ENCODE assay signal across 17 mouse cellular contexts in genomic region chr2:93677231-93677630, GRCm38 (mm10). TPM values are rescaled to one million over a fixed set of nuclear protein-coding genes. Genes with fewer than 3 reads are reported as not detected.
A peak's percentile ranks its signal among the peaks of the same experiment; 100 is the strongest.
DNase-seq lines count a peak whose midpoint lies in the region; ATAC-seq lines count a peak whose summit lies in the region.
"Had no signal": no experiment of that assay in that cellular context is flagged by ENCODE, and none has a peak within 500 bp of the region (broad histone marks: within the 10 kb centered on the region; RNA-seq: fewer than 3 reads in every experiment).

No protein-coding gene starts in this region.

- no peak overlapping the region for H3K9ac ChIP-seq in embryonic facial prominence, embryonic 13.5 days
- no peak overlapping the region for H3K9ac ChIP-seq in hindbrain, embryonic 13.5 days
- H3K9ac ChIP-seq in hindbrain, embryonic 12.5 days: no peak overlapping the region
- no peak overlapping the region for H3K9ac ChIP-seq in midbrain, embryonic 11.5 days (ENCODE audit: low read length)
- H3K9ac ChIP-seq: embryonic facial prominence, embryonic 15.5 days; heart, embryonic 12.5 days; intestine, embryonic 15.5 days had no signal

- ATAC-seq in embryonic facial prominence, embryonic 13.5 days (ENCODE audit: insufficient number of reproducible peaks, insufficient read depth, low FRiP score, low TSS enrichment, low read depth): no peak
- ATAC-seq in hindbrain, embryonic 13.5 days (ENCODE audit: low FRiP score): 0 out of 2 replicates have a peak, but pooled peaks have one; percentile 8
- ATAC-seq in hindbrain, embryonic 12.5 days (ENCODE audit: low FRiP score): no peak
- ATAC-seq in midbrain, embryonic 11.5 days (ENCODE audit: low FRiP score): no peak
- ATAC-seq: forebrain, embryonic 16.5 days; intestine, embryonic 15.5 days had no signal

- H3K4me2 ChIP-seq in embryonic facial prominence, embryonic 13.5 days: no peak overlapping the region
- no peak overlapping the region for H3K4me2 ChIP-seq in hindbrain, embryonic 13.5 days
- H3K4me2 ChIP-seq in hindbrain, embryonic 12.5 days (replicated peaks): no peak overlapping the region
- no peak overlapping the region for H3K4me2 ChIP-seq in midbrain, embryonic 11.5 days
- H3K4me2 ChIP-seq: embryonic facial prominence, embryonic 15.5 days; heart, embryonic 12.5 days; intestine, embryonic 15.5 days had no signal

- H3K27ac ChIP-seq in embryonic facial prominence, embryonic 13.5 days: 0 out of 2 replicates have a peak overlapping the region, but pooled peaks have one; percentile 73
- H3K27ac ChIP-seq in embryonic facial prominence, embryonic 10.5 days (replicated peaks): no peak overlapping the region
- H3K27ac ChIP-seq in hindbrain, embryonic 13.5 days: no peak overlapping the region
- H3K27ac ChIP-seq in hindbrain, embryonic 12.5 days: no peak overlapping the region
- H3K27ac ChIP-seq in midbrain, embryonic 10.5 days (replicated peaks): peak overlapping the region; percentile 49; the same call in 1 of the 2 replicates
- no peak overlapping the region for H3K27ac ChIP-seq in midbrain, embryonic 11.5 days (ENCODE audit: low read depth, low read length)
- H3K27ac ChIP-seq: embryonic facial prominence, embryonic 15.5 days; intestine, embryonic 15.5 days had no signal

- no peak overlapping the region for H3K4me3 ChIP-seq in embryonic facial prominence, embryonic 13.5 days
- H3K4me3 ChIP-seq in embryonic facial prominence, embryonic 10.5 days: no peak overlapping the region
- H3K4me3 ChIP-seq in hindbrain, embryonic 13.5 days: no peak overlapping the region
- no peak overlapping the region for H3K4me3 ChIP-seq in hindbrain, embryonic 12.5 days
- no peak overlapping the region for H3K4me3 ChIP-seq in midbrain, embryonic 10.5 days
- H3K4me3 ChIP-seq in midbrain, embryonic 11.5 days (ENCODE audit: low read depth, low read length): no peak overlapping the region
- H3K4me3 ChIP-seq: embryonic facial prominence, embryonic 15.5 days; erythroblast, embryonic 14.5 days; heart, embryonic 12.5 days; intestine, embryonic 15.5 days had no signal

- WGBS in embryonic facial prominence, embryonic 13.5 days: 92% methylated on average over 14 of the region's 14 CpGs
- WGBS in embryonic facial prominence, embryonic 10.5 days: 94% methylated on average over 14 of the region's 14 CpGs
- WGBS in hindbrain, embryonic 13.5 days: 79% methylated on average over 14 of the region's 14 CpGs
- 90% methylated on average over 14 of the region's 14 CpGs for WGBS in hindbrain, embryonic 12.5 days
- WGBS in midbrain, embryonic 10.5 days: 91% methylated on average over 14 of the region's 14 CpGs
- WGBS in midbrain, embryonic 11.5 days: 93% methylated on average over 14 of the region's 14 CpGs

- H3K4me1 ChIP-seq in embryonic facial prominence, embryonic 13.5 days: peaks cover 65% of the 10 kb centered on the region
- H3K4me1 ChIP-seq in embryonic facial prominence, embryonic 10.5 days: peaks cover 82% of the 10 kb centered on the region
- H3K4me1 ChIP-seq in hindbrain, embryonic 13.5 days (replicated peaks): peaks cover 7% of the 10 kb centered on the region; the same call in 1 of the 2 replicates
- H3K4me1 ChIP-seq in hindbrain, embryonic 12.5 days: peaks cover 10% of the 10 kb centered on the region
- peaks cover 29% of the 10 kb centered on the region for H3K4me1 ChIP-seq in midbrain, embryonic 10.5 days
- no peaks in the 10 kb centered on the region for H3K4me1 ChIP-seq in midbrain, embryonic 11.5 days (ENCODE audit: control insufficient read depth, insufficient read depth, low read length)

- peaks cover 70% of the 10 kb centered on the region for H3K36me3 ChIP-seq in embryonic facial prominence, embryonic 13.5 days
- H3K36me3 ChIP-seq in embryonic facial prominence, embryonic 10.5 days (replicated peaks): peaks cover 70% of the 10 kb centered on the region
- H3K36me3 ChIP-seq in hindbrain, embryonic 13.5 days: no peaks in the 10 kb centered on the region
- no peaks in the 10 kb centered on the region for H3K36me3 ChIP-seq in hindbrain, embryonic 12.5 days
- H3K36me3 ChIP-seq in midbrain, embryonic 10.5 days: no peaks in the 10 kb centered on the region
- no peaks in the 10 kb centered on the region for H3K36me3 ChIP-seq in midbrain, embryonic 11.5 days (ENCODE audit: control insufficient read depth, insufficient read depth, low read length)
- H3K36me3 ChIP-seq: heart, embryonic 12.5 days; intestine, embryonic 15.5 days had no signal

- H3K27me3 ChIP-seq in embryonic facial prominence, embryonic 13.5 days: no peaks in the 10 kb centered on the region
- 0 out of 2 replicates have a peak, but pooled peaks cover 4% of the 10 kb centered on the region for H3K27me3 ChIP-seq in embryonic facial prominence, embryonic 10.5 days (replicated peaks; ENCODE audit: low read depth, poor library complexity, severe bottlenecking)
- H3K27me3 ChIP-seq in hindbrain, embryonic 13.5 days: no peaks in the 10 kb centered on the region
- no peaks in the 10 kb centered on the region for H3K27me3 ChIP-seq in hindbrain, embryonic 12.5 days
- peaks cover 14% of the 10 kb centered on the region for H3K27me3 ChIP-seq in midbrain, embryonic 10.5 days (ENCODE audit: low read depth, poor library complexity, severe bottlenecking)
- no peaks in the 10 kb centered on the region for H3K27me3 ChIP-seq in midbrain, embryonic 11.5 days (ENCODE audit: control insufficient read depth, insufficient read depth, low read length)
- H3K27me3 ChIP-seq: embryonic facial prominence, embryonic 15.5 days; heart, embryonic 12.5 days; intestine, embryonic 15.5 days had no signal

- DNase-seq in embryonic facial prominence, embryonic 10.5 days (ENCODE audit: low spot score): no peak
- no peak for DNase-seq in midbrain, embryonic 10.5 days (ENCODE audit: low spot score)
- no peak for DNase-seq in midbrain, embryonic 11.5 days (ENCODE audit: low spot score, missing footprints)
- DNase-seq: adrenal gland, adult 2 months; adrenal gland, postnatal 25 days; cerebellum, adult 2 months; cerebellum, postnatal 36 days; gastrocnemius, postnatal 14 days; kidney, adult 18-20 months had no signal

- no peaks in the 10 kb centered on the region for H3K9me3 ChIP-seq in embryonic facial prominence, embryonic 13.5 days
- H3K9me3 ChIP-seq in embryonic facial prominence, embryonic 10.5 days: no peaks in the 10 kb centered on the region
- H3K9me3 ChIP-seq in hindbrain, embryonic 13.5 days: no peaks in the 10 kb centered on the region
- no peaks in the 10 kb centered on the region for H3K9me3 ChIP-seq in hindbrain, embryonic 12.5 days (replicated peaks)
- no peaks in the 10 kb centered on the region for H3K9me3 ChIP-seq in midbrain, embryonic 10.5 days (replicated peaks)
- H3K9me3 ChIP-seq in midbrain, embryonic 11.5 days (ENCODE audit: control insufficient read depth, low read length): no peaks in the 10 kb centered on the region
- H3K9me3 ChIP-seq: embryonic facial prominence, embryonic 15.5 days; heart, embryonic 12.5 days; intestine, embryonic 15.5 days had no signal

RNA-seq across cellular contexts. Expression of gene Alx4, which starts 35.0 kb away (rescaled TPM):
- polyA plus RNA-seq in embryonic facial prominence, embryonic 13.5 days (2015; fragmentation: Nextera tagmentation; extraction: Ambion mirVana): 29.3 and 34.1 TPM in 2 replicates
- polyA plus RNA-seq in embryonic facial prominence, embryonic 10.5 days (2016; fragmentation: Nextera tagmentation; extraction: Ambion mirVana): 22.4 and 22.7 TPM in 2 replicates
- 0.57 and 0.78 TPM in 2 replicates for polyA plus RNA-seq in hindbrain, embryonic 13.5 days (2015; fragmentation: Nextera tagmentation; extraction: Ambion mirVana)
- 5.4 and 6.7 TPM in 2 replicates for polyA plus RNA-seq in hindbrain, embryonic 12.5 days (2016; fragmentation: Nextera tagmentation; extraction: Ambion mirVana)
- 6.5 and 6.7 TPM in 2 replicates for polyA plus RNA-seq in midbrain, embryonic 10.5 days (2016; fragmentation: Nextera tagmentation; extraction: Ambion mirVana)
- polyA plus RNA-seq in midbrain, embryonic 11.5 days (2014; fragmentation: Nextera tagmentation; extraction: Ambion mirVana): 3.9 and 4.4 TPM in 2 replicates

Comparison
In these comparisons a context has a peak if more than half of its experiments do, and no peak if none do; other contexts are left out.
1. H3K27ac ChIP-seq: peak in embryonic facial prominence, embryonic 13.5 days (single experiment) and midbrain, embryonic 10.5 days (single experiment); none in embryonic facial prominence, embryonic 10.5 days (single experiment), hindbrain, embryonic 13.5 days (single experiment), hindbrain, embryonic 12.5 days (single experiment) and midbrain, embryonic 11.5 days (single experiment).